Mouse (Mus musculus) intestine, postnatal 0 days (tissue): Measurements from ENCODE around the gene Col6a3. TPM values are rescaled to one million over a fixed set of nuclear protein-coding genes. Genes with fewer than 3 reads are reported as not detected.

Source experiments
- ATAC-seq: fragments of 200-750 bp; cut with Nextera tagmentation; 2 replicates; pipeline ENCODE4 v1.8.0; 2017; ENCODE audit warnings: mild to moderate bottlenecking, moderate TSS enrichment, moderate library complexity
- H3K27ac ChIP-seq: fragments of 300-500 bp; sonication (generic); 2 replicates; pipeline ENCODE4 v1.5.1; 2014; ENCODE audit warnings: mild to moderate bottlenecking, low read depth, low read length, moderate library complexity
- H3K27me3 ChIP-seq: fragments of 300-500 bp; sonication (generic); replicated peaks from 2 replicates; pipeline ENCODE4 v1.6.1; 2014; ENCODE audit warnings: low read length, mixed read lengths; ENCODE audit not compliant: control insufficient read depth, insufficient read depth
- H3K36me3 ChIP-seq: fragments of 300-500 bp; sonication (generic); 2 replicates; pipeline ENCODE4 v1.6.1; 2014; ENCODE audit warnings: mild to moderate bottlenecking, moderate library complexity; ENCODE audit not compliant: control insufficient read depth, insufficient read depth
- H3K4me1 ChIP-seq: fragments of 300-500 bp; sonication (generic); replicated peaks from 2 replicates; pipeline ENCODE4 v1.6.1; 2014; ENCODE audit warnings: antibody characterized with exemption, low read length, mixed read lengths; ENCODE audit not compliant: control insufficient read depth, insufficient read depth
- H3K4me2 ChIP-seq: fragments of 300-500 bp; sonication (generic); replicated peaks from 2 replicates; pipeline ENCODE4 v1.6.1; 2014; ENCODE audit warnings: low read depth, mild to moderate bottlenecking, moderate library complexity
- H3K4me3 ChIP-seq: fragments of 300-500 bp; sonication (generic); 2 replicates; pipeline ENCODE4 v1.5.1; 2014; ENCODE audit warnings: low read depth, low read length
- H3K9ac ChIP-seq: fragments of 300-500 bp; sonication (generic); 2 replicates; pipeline ENCODE4 v1.6.1; 2014; ENCODE audit warnings: mild to moderate bottlenecking, low read depth, low read length
- H3K9me3 ChIP-seq: fragments of 300-500 bp; sonication (generic); 2 replicates; pipeline ENCODE4 v1.6.1; 2016; ENCODE audit warnings: mixed run types; ENCODE audit not compliant: control insufficient read depth
- CTCF ChIP-seq: sonication (generic); IDR thresholded peaks from 2 replicates; pipeline ENCODE4 v1.5.1; 2016; ENCODE audit warnings: low read depth, mild to moderate bottlenecking, control low read depth, antibody characterized with exemption, moderate library complexity
- WGBS: fragments of 180-500 bp; shearing (Covaris S2); extraction: QIAGEN DNeasy Blood & Tissue Kit; methylation state at CpG from one replicate; pipeline ENCODE4 v1.1.7; 2014; 5-methylcytosine and 5-hydroxymethylcytosine counted together
- polyA plus RNA-seq: library from polyadenylated mRNA; unstranded; fragments of >200 nt; fragmentation: Nextera tagmentation; extraction: Ambion mirVana; gene quantifications from 2 replicates; pipeline ENCODE4 v1.2.1, GENCODE M21; 2015

The Col6a3 gene
- polyA plus RNA-seq, 1 experiment from 2014 or later: 33.3 TPM

DNA sequence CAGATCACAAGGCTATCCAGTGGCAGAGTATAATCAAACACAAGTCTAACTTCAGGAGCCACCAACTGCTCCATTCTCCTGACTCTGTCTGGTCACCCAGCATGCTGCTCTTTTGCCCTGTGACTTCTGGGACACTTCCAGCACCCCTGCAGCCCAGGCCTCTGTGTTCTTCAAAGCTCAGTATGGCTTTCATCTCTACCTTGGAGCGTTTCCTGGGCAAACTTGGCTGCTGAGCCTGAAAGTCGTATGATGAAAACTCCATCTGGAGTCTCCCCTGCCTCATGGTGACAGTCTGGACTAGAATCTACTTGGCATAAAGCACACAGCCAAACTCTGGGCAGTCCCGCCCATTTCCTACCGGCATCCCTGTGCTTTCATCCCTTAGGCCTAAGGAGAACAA lies 95.2 kb downstream of the Col6a3 start:
- Histone ChIP-seq H3K27me3 (no peaks in the 10 kb centered on the region), H3K4me2 (no peak overlapping the region), H3K9ac (no peak overlapping the region), H3K9me3 (no peaks in the 10 kb centered on the region), H3K4me1 (no peaks in the 10 kb centered on the region), H3K27ac (no peak overlapping the region), H3K36me3 (no peaks in the 10 kb centered on the region), H3K4me3 (no peak overlapping the region)
- ATAC-seq: no peak
- WGBS: 65% methylated on average over 4 of the region's 4 CpGs
- no peak for TF ChIP-seq CTCF

DNA sequence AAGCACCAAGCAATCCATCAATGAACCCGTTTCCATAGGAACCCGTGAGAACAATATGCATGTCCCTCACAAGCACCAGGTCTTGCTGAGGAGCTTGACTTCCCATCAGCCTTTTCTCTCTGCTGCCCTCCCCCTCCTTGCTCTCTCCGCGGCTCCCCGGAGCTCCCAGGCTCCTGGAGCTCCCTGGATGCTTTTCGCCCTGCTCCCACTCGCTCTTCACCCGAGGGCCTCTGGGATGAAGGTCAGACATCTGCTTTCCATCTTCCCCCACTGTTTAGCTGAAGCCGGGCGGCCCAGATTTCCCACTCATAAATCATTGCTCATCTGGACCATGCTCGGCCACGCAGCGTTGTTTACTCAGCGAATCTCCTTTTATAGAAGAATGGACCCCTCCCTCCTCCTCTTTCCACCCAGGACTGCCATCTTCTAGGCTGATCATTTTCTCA lies 99.8 kb downstream of the Col6a3 start:
- no peak for TF ChIP-seq CTCF
- Histone ChIP-seq H3K36me3 (no peaks in the 10 kb centered on the region), H3K9me3 (no peaks in the 10 kb centered on the region), H3K4me3 (no peak overlapping the region), H3K27me3 (no peaks in the 10 kb centered on the region), H3K4me1 (no peaks in the 10 kb centered on the region), H3K27ac (0 out of 2 replicates have a peak overlapping the region, but pooled peaks have one; percentile 4), H3K4me2 (peak overlapping the region; percentile 35; the same call in 1 of the 2 replicates), H3K9ac (no peak overlapping the region)
- peak; percentile 51 for ATAC-seq
- 8% methylated on average over 14 of the region's 14 CpGs for WGBS

DNA sequence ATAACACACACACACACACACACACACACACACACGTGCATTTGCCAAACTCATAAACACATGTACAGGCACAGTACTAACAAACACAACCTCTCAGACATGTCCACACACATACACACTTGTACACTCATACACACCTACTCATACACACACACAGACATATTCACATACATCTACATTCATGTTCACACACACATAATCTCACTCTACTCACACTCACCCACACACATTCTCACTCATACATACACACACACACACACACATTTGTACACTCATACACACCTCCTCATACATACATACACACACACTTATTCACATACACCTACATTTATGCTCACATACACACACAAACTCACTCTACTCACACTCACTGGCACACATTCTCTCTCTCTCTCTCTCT lies 100.3 kb downstream of the Col6a3 start:
- ATAC-seq: no peak

DNA sequence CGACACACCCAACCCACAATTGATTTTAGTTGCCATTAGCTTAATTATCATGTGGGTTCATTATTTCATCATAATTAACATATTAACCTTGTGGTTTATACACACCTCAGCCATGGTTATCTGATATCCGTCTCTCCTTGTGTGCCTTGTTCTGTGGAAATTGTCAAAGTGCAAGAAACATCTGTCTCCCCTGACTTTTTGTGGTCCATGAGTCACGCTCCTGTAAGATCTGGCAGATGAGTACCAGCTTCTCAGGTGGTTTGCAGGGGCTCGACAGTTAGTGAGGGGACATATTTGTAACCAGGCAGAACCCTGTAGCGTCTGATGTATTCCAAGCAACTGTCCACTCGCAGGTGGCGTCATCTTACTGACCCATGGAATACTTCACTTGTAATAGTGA lies 101.1 kb downstream of the Col6a3 start:
- WGBS: 84% methylated on average over 7 of the region's 7 CpGs
- H3K9ac ChIP-seq: no peak overlapping the region
- no peak overlapping the region for H3K27ac ChIP-seq

More for the DNA sequence above, 100.3 kb downstream of the Col6a3 start:
- no peak for TF ChIP-seq CTCF
- Histone ChIP-seq H3K27ac (no peak overlapping the region), H3K9me3 (no peaks in the 10 kb centered on the region), H3K4me2 (no peak overlapping the region), H3K27me3 (no peaks in the 10 kb centered on the region), H3K36me3 (no peaks in the 10 kb centered on the region), H3K9ac (no peak overlapping the region), H3K4me1 (no peaks in the 10 kb centered on the region), H3K4me3 (no peak overlapping the region)
- 47% methylated on average over 1 of the region's 1 CpGs for WGBS

DNA sequence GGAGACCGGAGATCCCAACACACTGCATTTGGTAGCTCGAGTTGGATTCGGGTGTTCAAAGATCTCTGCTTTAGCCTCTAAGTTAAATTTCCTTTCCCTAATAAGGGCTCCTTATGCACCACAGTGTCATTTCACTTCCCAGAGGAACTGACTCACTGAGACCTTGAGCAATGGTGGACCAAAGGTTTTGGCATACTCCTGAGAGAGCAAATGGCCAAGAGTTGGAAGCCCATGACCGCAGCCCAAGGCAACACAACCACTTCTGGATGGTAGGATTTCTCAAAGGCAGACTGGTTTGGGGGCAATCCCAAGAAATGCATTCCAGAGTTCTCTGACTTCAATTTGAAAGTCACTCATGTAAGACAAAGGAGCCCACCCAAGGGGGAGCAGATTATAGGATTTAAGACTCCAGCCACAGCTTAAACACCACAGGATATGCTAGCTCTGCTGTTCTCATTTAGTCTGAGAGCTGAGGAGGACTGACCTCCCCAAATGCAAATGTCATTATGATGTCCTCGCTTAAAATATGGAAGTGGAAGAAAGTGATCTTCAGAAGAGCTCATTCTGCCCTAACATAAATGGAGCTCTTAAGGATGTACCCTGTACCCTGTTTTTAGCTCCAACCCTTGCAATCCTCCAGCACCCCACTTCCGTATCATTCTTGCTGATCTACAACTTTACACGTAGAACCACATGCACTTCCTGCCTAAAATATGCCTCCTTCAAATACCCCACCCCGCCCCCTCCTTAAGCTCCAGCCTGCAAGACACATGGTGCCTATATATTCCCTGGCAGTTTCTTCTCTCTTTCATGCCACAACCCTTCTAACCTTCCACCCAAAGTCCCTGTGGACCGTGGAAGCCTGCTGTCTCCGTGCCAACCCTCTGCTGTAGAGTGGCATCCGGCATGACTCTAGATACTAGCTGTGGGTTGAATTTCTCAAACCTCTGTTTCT lies 103.3 kb downstream of the Col6a3 start:
- ATAC-seq: no peak
- H3K9ac ChIP-seq: no peak overlapping the region
- no peak overlapping the region for H3K4me3 ChIP-seq
- no peak overlapping the region for H3K27ac ChIP-seq
- no peaks in the 10 kb centered on the region for H3K9me3 ChIP-seq
- no peaks in the 10 kb centered on the region for H3K4me1 ChIP-seq
- H3K36me3 ChIP-seq: no peaks in the 10 kb centered on the region
- no peaks in the 10 kb centered on the region for H3K27me3 ChIP-seq
- WGBS: 82% methylated on average over 11 of the region's 11 CpGs
- H3K4me2 ChIP-seq: no peak overlapping the region
- TF ChIP-seq CTCF: no peak

More for the DNA sequence above, 101.1 kb downstream of the Col6a3 start:
- no peak for ATAC-seq
- Histone ChIP-seq H3K36me3 (no peaks in the 10 kb centered on the region), H3K4me1 (no peaks in the 10 kb centered on the region), H3K4me2 (no peak overlapping the region), H3K9me3 (no peaks in the 10 kb centered on the region), H3K4me3 (no peak overlapping the region), H3K27me3 (no peaks in the 10 kb centered on the region)
- TF ChIP-seq CTCF: no peak

DNA sequence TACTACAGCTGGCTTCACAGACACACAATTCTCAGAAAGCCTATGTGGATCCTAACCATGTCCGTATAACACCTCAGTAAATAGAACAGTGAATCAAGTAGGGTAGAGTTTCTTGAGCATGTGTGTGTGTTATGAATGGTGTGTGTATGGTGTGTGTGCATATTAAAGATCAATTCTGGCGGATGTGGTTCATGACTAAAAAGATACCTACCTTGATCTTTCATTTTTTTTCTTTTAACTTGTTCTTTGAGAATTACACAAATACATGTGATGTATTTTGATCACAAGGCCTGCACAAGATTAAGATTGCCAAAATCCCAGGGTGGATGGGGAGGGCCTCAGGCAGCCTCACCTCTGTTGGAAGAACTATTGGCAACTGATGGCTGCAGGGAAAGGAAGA lies 104.9 kb downstream of the Col6a3 start:
- TF ChIP-seq CTCF: no peak
- Histone ChIP-seq H3K27ac (no peak overlapping the region), H3K36me3 (no peaks in the 10 kb centered on the region), H3K27me3 (no peaks in the 10 kb centered on the region), H3K4me1 (no peaks in the 10 kb centered on the region), H3K4me2 (no peak overlapping the region), H3K4me3 (no peak overlapping the region), H3K9me3 (no peaks in the 10 kb centered on the region), H3K9ac (no peak overlapping the region)
- ATAC-seq: no peak
- 97% methylated on average over 2 of the region's 2 CpGs for WGBS
